Mouse (Mus musculus) neural tube, embryonic 11.5 days (tissue): ENCODE results near the gene Josd2. TPM values are rescaled to one million over a fixed set of nuclear protein-coding genes. Genes with fewer than 3 reads are reported as not detected.

Experiments used
- ATAC-seq: fragments of 200-750 bp; cut with Nextera tagmentation; 2 replicates; pipeline ENCODE4 v1.8.0; 2017; ENCODE audit warnings: moderate number of reproducible peaks, mild to moderate bottlenecking, moderate TSS enrichment, moderate library complexity; ENCODE audit not compliant: insufficient read depth, low FRiP score, low TSS enrichment
- DNase-seq: peaks from one replicate; pipeline ENCODE4 v3.0.0-alpha.2; 2015; ENCODE audit warnings: low spot score
- H3K27ac ChIP-seq: fragments of 300-500 bp; sonication (generic); 2 replicates; pipeline ENCODE4 v1.5.1; 2014; ENCODE audit warnings: low read depth, mild to moderate bottlenecking, low read length
- H3K27me3 ChIP-seq: fragments of 300-500 bp; sonication (generic); 2 replicates; pipeline ENCODE4 v1.6.1; 2014; ENCODE audit warnings: mild to moderate bottlenecking, low read length, mixed read lengths; ENCODE audit not compliant: control insufficient read depth, insufficient read depth
- H3K36me3 ChIP-seq: fragments of 300-500 bp; sonication (generic); 2 replicates; pipeline ENCODE4 v1.6.1; 2014; ENCODE audit warnings: mild to moderate bottlenecking, low read length, moderate library complexity, mixed read lengths; ENCODE audit not compliant: control insufficient read depth, insufficient read depth
- H3K4me1 ChIP-seq: fragments of 300-500 bp; sonication (generic); 2 replicates; pipeline ENCODE4 v1.6.1; 2014; ENCODE audit warnings: low read length, mixed read lengths; ENCODE audit not compliant: control insufficient read depth, insufficient read depth
- H3K4me2 ChIP-seq: fragments of 300-500 bp; sonication (generic); 2 replicates; pipeline ENCODE4 v1.6.1; 2014; ENCODE audit warnings: low read depth, mild to moderate bottlenecking, moderate library complexity
- H3K4me3 ChIP-seq: fragments of 300-500 bp; sonication (generic); 2 replicates; pipeline ENCODE4 v1.5.1; 2014; ENCODE audit warnings: low read depth, low read length
- H3K9ac ChIP-seq: fragments of 300-500 bp; sonication (generic); 2 replicates; pipeline ENCODE4 v1.6.1; 2014; ENCODE audit warnings: mild to moderate bottlenecking, low read length
- H3K9me3 ChIP-seq: fragments of 300-500 bp; sonication (generic); 2 replicates; pipeline ENCODE4 v1.6.1; 2016; ENCODE audit warnings: low read length; ENCODE audit not compliant: control insufficient read depth
- whole genome bisulfite sequencing: fragments of 180-500 bp; shearing (Covaris S2); extraction: QIAGEN DNeasy Blood & Tissue Kit; methylation state at CpG from one replicate; pipeline ENCODE4 v1.1.7; 2014; 5-methylcytosine and 5-hydroxymethylcytosine counted together
- microRNA-seq: library from miRNA; unstranded; fragments of <30 nt; microRNA quantifications from one replicate; pipeline ENCODE4, GENCODE M21; 2016
- polyA plus RNA-seq: library from polyadenylated mRNA; unstranded; fragments of >200 nt; fragmentation: Nextera tagmentation; extraction: Ambion mirVana; gene quantifications from 2 replicates; pipeline ENCODE4 v1.2.1, GENCODE M21; 2014

Gene Josd2
- polyA plus RNA-seq, 1 experiment from 2014 or later: 66.2 TPM

DNA sequence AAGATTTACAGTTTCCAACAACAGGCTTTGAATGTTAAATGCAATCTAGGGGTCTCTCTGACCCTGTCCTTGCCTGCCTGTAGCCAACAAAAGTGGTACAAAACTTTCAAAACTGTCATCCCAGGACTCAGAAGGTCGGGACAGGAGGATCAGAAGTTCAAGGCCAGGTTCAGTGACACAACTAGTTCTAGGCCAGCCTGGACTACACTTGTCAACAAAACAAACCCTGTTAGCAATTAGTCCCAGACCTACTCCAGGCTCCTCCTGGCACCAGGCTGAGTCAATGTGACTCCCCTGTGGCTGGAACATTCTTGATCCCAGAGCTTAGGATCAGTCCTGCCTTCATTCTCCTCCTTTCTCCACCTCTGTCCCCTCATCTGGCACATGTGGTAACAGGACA is 31.1 kb downstream of the Josd2 start:
- Histone ChIP-seq H3K27ac (no peak overlapping the region), H3K9ac (no peak overlapping the region), H3K9me3 (no peaks in the 10 kb centered on the region), H3K36me3 (no peaks in the 10 kb centered on the region), H3K4me1 (peaks cover 6% of the 10 kb centered on the region; the same call in 1 of the 2 replicates), H3K4me3 (no peak overlapping the region), H3K4me2 (no peak overlapping the region), H3K27me3 (no peaks in the 10 kb centered on the region)
- no peak for ATAC-seq
- 74% methylated on average over 1 of the region's 1 CpGs for WGBS
- DNase-seq: no peak

DNA sequence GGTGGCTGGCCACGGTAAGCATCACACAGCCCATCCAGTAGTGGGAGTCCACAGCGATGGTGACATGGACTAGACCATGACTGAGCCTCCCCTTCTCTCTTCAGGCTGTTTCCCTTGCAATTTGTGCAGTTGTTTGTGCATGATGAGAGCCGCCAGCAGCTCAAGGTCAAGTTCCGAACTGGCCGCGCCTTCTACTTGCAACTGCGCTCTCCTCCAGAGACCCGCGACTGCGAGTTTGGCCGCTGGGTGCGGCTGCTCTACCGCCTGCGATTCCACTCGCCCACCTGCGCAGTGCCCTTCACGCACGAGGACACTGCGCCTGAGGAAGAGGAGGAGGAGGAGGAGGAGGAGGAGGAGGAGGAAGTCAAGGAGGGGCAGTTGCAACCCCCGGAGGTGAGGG is 32.3 kb downstream of the Josd2 start:
- ATAC-seq (no peak), DNase-seq (no peak)
- Histone ChIP-seq H3K4me1 (peaks cover 6% of the 10 kb centered on the region; the same call in 1 of the 2 replicates), H3K9ac (no peak overlapping the region), H3K4me3 (no peak overlapping the region), H3K36me3 (no peaks in the 10 kb centered on the region), H3K27me3 (no peaks in the 10 kb centered on the region), H3K4me2 (no peak overlapping the region), H3K27ac (no peak overlapping the region), H3K9me3 (no peaks in the 10 kb centered on the region)
- WGBS: 61% methylated on average over 20 of the region's 20 CpGs

DNA sequence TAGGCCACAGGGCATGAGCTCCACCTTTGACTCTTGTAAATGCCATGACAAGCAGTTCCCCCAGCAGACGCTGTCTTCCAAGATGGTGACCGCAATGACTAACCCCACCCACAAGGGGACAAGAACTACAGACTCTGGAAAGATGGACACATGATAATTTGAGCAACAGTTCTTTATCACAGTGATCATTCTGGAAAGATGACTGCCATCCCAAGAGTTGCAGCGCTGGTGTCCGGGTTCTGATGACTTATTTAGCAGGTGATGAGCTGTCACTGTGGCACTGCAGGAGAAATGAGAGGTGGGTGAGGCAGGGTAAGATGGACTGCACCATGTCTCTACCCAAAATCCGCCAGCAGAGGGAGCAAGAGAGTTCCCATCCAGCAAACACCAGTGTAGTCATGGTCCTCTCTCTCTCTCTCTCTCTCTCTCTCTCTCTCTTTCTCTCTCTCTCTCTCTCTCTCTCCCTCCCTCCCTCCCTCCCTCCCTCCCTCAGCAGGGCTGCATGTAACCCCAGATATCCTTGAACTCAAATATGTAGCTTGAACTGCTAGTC is 33.9 kb downstream of the Josd2 start:
- ATAC-seq: no peak
- H3K36me3 ChIP-seq: no peaks in the 10 kb centered on the region
- no peak overlapping the region for H3K27ac ChIP-seq
- no peaks in the 10 kb centered on the region for H3K9me3 ChIP-seq
- DNase-seq: peak; percentile 73
- no peak overlapping the region for H3K4me3 ChIP-seq
- H3K4me2 ChIP-seq: no peak overlapping the region
- 39% methylated on average over 5 of the region's 5 CpGs for WGBS
- H3K9ac ChIP-seq: no peak overlapping the region
- no peaks in the 10 kb centered on the region for H3K27me3 ChIP-seq
- H3K4me1 ChIP-seq: no peaks in the 10 kb centered on the region; the same call in 1 of the 2 replicates

DNA sequence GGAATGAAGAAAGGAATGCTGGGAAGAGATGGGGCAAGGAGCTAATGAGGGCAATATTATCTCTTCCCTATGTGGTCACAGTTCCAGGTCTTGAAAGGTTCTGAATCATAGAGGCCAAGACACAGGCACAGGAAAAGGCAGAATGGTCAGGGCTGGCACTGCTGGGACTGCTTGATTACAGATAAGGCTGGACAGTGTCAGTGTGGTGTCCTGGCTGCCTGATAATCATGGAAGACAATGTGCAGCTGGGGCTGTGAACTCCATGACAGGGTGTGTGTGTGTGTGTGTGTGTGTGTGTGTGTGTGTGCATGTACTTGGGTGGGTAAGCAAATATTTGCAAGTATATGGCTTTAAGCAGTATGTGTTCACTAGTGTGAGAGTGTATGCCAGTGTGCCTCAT is 39.7 kb downstream of the Josd2 start:
- ATAC-seq (no peak), DNase-seq (no peak)
- H3K36me3 ChIP-seq: no peaks in the 10 kb centered on the region
- no peak overlapping the region for H3K4me3 ChIP-seq
- H3K4me2 ChIP-seq: no peak overlapping the region
- no peaks in the 10 kb centered on the region for H3K4me1 ChIP-seq
- H3K27me3 ChIP-seq: no peaks in the 10 kb centered on the region
- H3K27ac ChIP-seq: no peak overlapping the region
- H3K9ac ChIP-seq: no peak overlapping the region
- H3K9me3 ChIP-seq: 0 out of 2 replicates have a peak, but pooled peaks cover 2% of the 10 kb centered on the region

DNA sequence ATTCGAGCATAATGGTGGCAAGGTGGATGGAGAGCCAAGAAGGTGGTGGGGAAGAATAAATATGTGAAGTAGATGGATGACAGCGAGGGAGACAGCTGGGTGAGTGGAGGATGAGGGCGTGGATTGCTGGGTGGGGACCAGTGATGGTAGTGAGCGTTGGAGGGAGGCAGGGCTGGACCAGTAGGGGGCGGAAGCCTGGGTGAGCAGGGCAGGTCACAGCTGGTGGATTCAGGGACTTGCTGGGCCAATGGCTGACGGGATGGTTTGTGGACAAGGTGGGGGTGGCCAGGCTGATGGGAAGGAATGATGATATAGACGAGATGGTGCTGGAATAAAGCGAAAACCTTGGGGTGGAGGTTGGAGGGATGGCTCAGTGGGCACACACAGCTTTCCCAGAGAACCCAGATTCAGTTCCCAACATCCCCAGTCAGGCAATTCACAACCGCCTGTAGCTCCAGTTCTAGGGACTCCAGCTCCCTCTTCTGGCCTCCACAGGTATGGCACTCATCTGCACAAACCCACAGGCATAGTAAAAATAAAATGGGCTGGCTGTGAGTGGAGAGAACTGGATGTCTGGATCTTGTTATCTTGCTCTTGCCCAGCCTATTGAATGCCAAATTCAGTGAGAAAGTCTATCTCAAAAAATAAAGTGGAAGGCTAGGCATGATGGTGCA is 51.6 kb downstream of the Josd2 start:
- H3K4me1 ChIP-seq: no peaks in the 10 kb centered on the region
- H3K9ac ChIP-seq: no peak overlapping the region
- 67% methylated on average over 9 of the region's 9 CpGs for WGBS
- H3K27ac ChIP-seq: no peak overlapping the region
- H3K9me3 ChIP-seq: no peaks in the 10 kb centered on the region
- no peak for ATAC-seq
- peaks cover 21% of the 10 kb centered on the region for H3K27me3 ChIP-seq
- no peak overlapping the region for H3K4me3 ChIP-seq
- no peaks in the 10 kb centered on the region for H3K36me3 ChIP-seq
- 0 out of 2 replicates have a peak overlapping the region, but pooled peaks have one; percentile 3 for H3K4me2 ChIP-seq
- DNase-seq: no peak

DNA sequence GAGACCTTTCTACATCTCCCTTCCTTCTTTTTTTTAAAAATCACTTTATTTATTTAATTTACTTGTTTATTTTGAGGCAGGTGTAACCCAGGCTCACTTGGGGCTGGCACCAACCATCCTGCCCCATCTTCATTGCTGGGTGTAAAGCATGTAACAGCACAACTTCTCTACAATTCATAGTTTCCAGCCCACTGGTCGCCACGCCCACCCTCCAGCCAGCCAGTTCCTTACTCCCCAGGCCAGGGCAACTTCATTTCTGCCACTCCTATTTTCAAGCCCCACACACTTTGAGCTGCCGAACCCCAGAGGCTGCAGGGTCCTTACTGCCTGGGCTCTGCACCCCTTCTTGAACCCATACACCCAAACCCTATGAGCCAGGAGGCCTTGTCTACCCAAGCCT is 53.2 kb downstream of the Josd2 start:
- Histone ChIP-seq H3K4me2 (no peak overlapping the region), H3K9me3 (no peaks in the 10 kb centered on the region), H3K4me3 (no peak overlapping the region), H3K4me1 (no peaks in the 10 kb centered on the region; the same call in 1 of the 2 replicates), H3K9ac (no peak overlapping the region), H3K36me3 (no peaks in the 10 kb centered on the region), H3K27ac (no peak overlapping the region), H3K27me3 (peaks cover 34% of the 10 kb centered on the region)
- DNase-seq: no peak
- no peak for ATAC-seq
- whole genome bisulfite sequencing: 70% methylated on average over 3 of the region's 3 CpGs

Small RNAs within 50 kb of the gene (microRNA-seq; reads per million reads assigned to microRNA genes)
- gene Mir7052: not detected

Other genes starting within 250 kb of the Josd2 start
- not detected in 2 replicates for gene Klk1, start 242.6 kb upstream of the Josd2 start, polyA plus RNA-seq
- not detected in 2 replicates for gene Gm36864, start 231.8 kb upstream of the Josd2 start, polyA plus RNA-seq
- 1.1 and 1.2 TPM in 2 replicates for gene 1700028J19Rik, start 221.3 kb upstream of the Josd2 start, polyA plus RNA-seq
- 143 TPM in 2 replicates for gene 2410002F23Rik, start 221.3 kb upstream of the Josd2 start, polyA plus RNA-seq
- gene Acp4, start 210.6 kb upstream of the Josd2 start, polyA plus RNA-seq: not detected in 2 replicates
- gene Gm15517, start 206.5 kb upstream of the Josd2 start, polyA plus RNA-seq: not detected in 2 replicates
- 1.9 and 2.4 TPM in 2 replicates for gene Clec11a, start 161.1 kb upstream of the Josd2 start, polyA plus RNA-seq
- gene Shank1, start 157.7 kb upstream of the Josd2 start, polyA plus RNA-seq: 4.6 and 4.7 TPM in 2 replicates
- 2.9 and 3.7 TPM in 2 replicates for gene Syt3, start 83.9 kb upstream of the Josd2 start, polyA plus RNA-seq
- 1.0 and 1.1 TPM in 2 replicates for gene 1700008O03Rik, start 82.2 kb upstream of the Josd2 start, polyA plus RNA-seq
- 7.4 and 8.0 TPM in 2 replicates for gene Lrrc4b, start 39.0 kb upstream of the Josd2 start, polyA plus RNA-seq
- 1.2 and 1.6 TPM in 2 replicates for gene Aspdh, start 2.6 kb upstream of the Josd2 start, polyA plus RNA-seq
- gene Emc10, start 28.5 kb downstream of the Josd2 start, polyA plus RNA-seq: 104 and 110 TPM in 2 replicates
- gene Fam71e1, start 28.6 kb downstream of the Josd2 start, polyA plus RNA-seq: 12.3 and 13.3 TPM in 2 replicates
- gene Mybpc2, start 56.7 kb downstream of the Josd2 start, polyA plus RNA-seq: 0.07 TPM in 1 of 2 replicates, not detected in the other
- not detected in 2 replicates for gene Spib, start 64.1 kb downstream of the Josd2 start, polyA plus RNA-seq
- gene Pold1, start 80.9 kb downstream of the Josd2 start, polyA plus RNA-seq: 62.3 and 64.8 TPM in 2 replicates
- gene Nr1h2, start 86.0 kb downstream of the Josd2 start, polyA plus RNA-seq: 68.1 and 71.9 TPM in 2 replicates
- gene Napsa, start 104.4 kb downstream of the Josd2 start, polyA plus RNA-seq: 0.42 and 0.49 TPM in 2 replicates
- gene Kcnc3, start 122.7 kb downstream of the Josd2 start, polyA plus RNA-seq: 0.92 and 1.7 TPM in 2 replicates
- 2.2 and 2.5 TPM in 2 replicates for gene Myh14, start 202.9 kb downstream of the Josd2 start, polyA plus RNA-seq
- gene Izumo2, start 240.8 kb downstream of the Josd2 start, polyA plus RNA-seq: not detected in 2 replicates